Mouse (Mus musculus) olfactory bulb, adult 2 months (tissue): ENCODE data around the gene Poll.

ENCODE experiments used
- CTCF ChIP-seq: fragments of 200-500 bp; IDR thresholded peaks from 2 replicates; pipeline ENCODE4 v1.5.1; 2012; ENCODE audit warnings: low read depth, mild to moderate bottlenecking, low read length, moderate library complexity; ENCODE audit not compliant: insufficient read depth
- POLR2A ChIP-seq: fragments of 200-500 bp; IDR thresholded peaks from 2 replicates; pipeline ENCODE4 v1.6.1; 2012; ENCODE audit warnings: mild to moderate bottlenecking, low read depth, low read length, moderate library complexity; ENCODE audit not compliant: insufficient read depth

DNA sequence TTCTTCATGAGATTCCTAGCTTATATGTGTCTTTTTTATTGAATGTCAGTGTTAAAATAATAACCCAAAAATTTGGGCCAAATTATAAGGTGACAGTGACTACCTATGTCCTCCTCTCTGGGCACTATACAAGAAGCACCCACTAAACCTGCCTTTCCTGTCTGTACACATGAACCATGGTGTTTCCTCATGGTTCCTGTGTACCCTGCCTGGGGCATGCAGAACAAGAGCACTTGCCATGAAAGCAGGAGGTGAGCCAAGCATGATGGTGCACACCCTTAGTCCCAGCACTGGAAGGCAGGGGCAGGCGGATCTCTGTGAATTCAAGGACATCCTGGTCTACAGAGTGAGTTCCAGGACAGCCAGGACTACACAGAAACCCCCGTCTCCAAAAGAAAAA is 45.0 kb downstream of the Poll start:
- TF ChIP-seq POLR2A = no peak
- no peak for TF ChIP-seq CTCF
